Mouse (Mus musculus) megakaryocyte, embryonic 14.5 days (primary cell): ENCODE data around the gene Sdccag8.

Experiments
- FLI1 ChIP-seq: IDR thresholded peaks from 2 replicates; pipeline ENCODE4 v1.6.1; 2012; ENCODE audit warnings: low read length, inconsistent platforms, mixed read lengths
- GATA1 ChIP-seq: IDR thresholded peaks from 3 replicates; pipeline ENCODE4 v1.6.1; 2012; ENCODE audit warnings: mixed read lengths, low read length, inconsistent platforms, borderline replicate concordance

DNA sequence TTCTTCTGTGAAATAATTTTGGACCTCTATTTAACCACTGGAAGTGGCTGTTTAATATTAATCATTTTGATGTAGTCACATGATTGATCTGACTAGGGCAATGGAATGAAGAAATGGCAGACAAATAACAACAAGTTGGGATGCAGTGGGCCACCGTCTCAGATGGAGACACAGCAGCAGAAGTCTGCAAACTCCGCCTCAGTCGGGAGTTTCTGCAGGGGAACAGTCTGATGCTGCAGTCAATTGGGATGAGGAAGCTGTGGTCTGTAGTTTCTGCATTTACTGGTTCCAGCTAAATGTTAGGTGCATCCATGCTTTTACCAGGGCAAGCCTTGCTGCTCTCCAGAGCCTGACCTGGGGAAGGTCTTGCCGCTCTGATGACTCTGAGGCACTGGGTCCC lies 2.3 kb downstream of the Sdccag8 start:
- TF ChIP-seq GATA1 (no peak), FLI1 (no peak)
